Mouse (Mus musculus) liver, embryonic 14.5 days (tissue): Measurements from ENCODE around the gene Foxj2.

Source experiments
- CTCF ChIP-seq: IDR thresholded peaks from 2 replicates; pipeline ENCODE4 v1.5.1; 2016; ENCODE audit warnings: antibody characterized with exemption, low read depth, control low read depth
- EP300 ChIP-seq: IDR thresholded peaks from 2 replicates; pipeline ENCODE4 v1.6.1; 2016; ENCODE audit warnings: antibody characterized with exemption, low read depth

GRCm38 (mm10) chr6:122813640-122814039 is 6.1 kb upstream of the Foxj2 start:
- TF ChIP-seq CTCF (no peak), EP300 (no peak)
